Mouse (Mus musculus): ENCODE data around the gene March6. TPM values are rescaled to one million over a fixed set of nuclear protein-coding genes. Genes with fewer than 3 reads are reported as not detected.

March6 gene
- polyA plus RNA-seq, 1 experiment from 2014 or later, result 31.5 TPM

GRCm38 (mm10) chr15:31458081-31458480 lies 72.8 kb downstream of the March6 start:
- H3K9ac ChIP-seq, result no peak overlapping the region
- H3K4me1 ChIP-seq, result 0 out of 2 replicates have a peak, but pooled peaks cover under 1% of the 10 kb centered on the region
- H3K27me3 ChIP-seq, result no peaks in the 10 kb centered on the region
- H3K36me3 ChIP-seq, result peaks cover 68% of the 10 kb centered on the region
- ATAC-seq (replicated peaks; ENCODE audit: low FRiP score), result no peak
- no peaks in the 10 kb centered on the region for H3K9me3 ChIP-seq (replicated peaks)
- H3K4me2 ChIP-seq, result no peak overlapping the region
- no peak overlapping the region for H3K4me3 ChIP-seq (replicated peaks)
- WGBS, result 92% methylated on average over 7 of the region's 7 CpGs
- no peak overlapping the region for H3K27ac ChIP-seq

- no peak overlapping the region for H3K27ac ChIP-seq
- no peaks in the 10 kb centered on the region for H3K9me3 ChIP-seq (replicated peaks)
- WGBS, result 83% methylated on average over 5 of the region's 5 CpGs
- H3K4me1 ChIP-seq, result peaks cover 8% of the 10 kb centered on the region
- no peak overlapping the region for H3K4me2 ChIP-seq
- no peaks in the 10 kb centered on the region for H3K27me3 ChIP-seq
- no peak overlapping the region for H3K9ac ChIP-seq
- no peak overlapping the region for H3K4me3 ChIP-seq (replicated peaks)
- no peak for ATAC-seq (replicated peaks; ENCODE audit: low FRiP score)
- H3K36me3 ChIP-seq, result peaks cover 51% of the 10 kb centered on the region
These were observed 74.5 kb downstream of the March6 start for GRCm38 (mm10) chr15:31456381-31456780.

- no peak overlapping the region for H3K4me2 ChIP-seq
- no peak overlapping the region for H3K27ac ChIP-seq
- H3K4me1 ChIP-seq, result peaks cover 10% of the 10 kb centered on the region
- H3K9me3 ChIP-seq (replicated peaks), result no peaks in the 10 kb centered on the region
- 77% methylated on average over 7 of the region's 7 CpGs for WGBS
- H3K36me3 ChIP-seq, result peaks cover 36% of the 10 kb centered on the region
- no peak overlapping the region for H3K9ac ChIP-seq
- no peaks in the 10 kb centered on the region for H3K27me3 ChIP-seq
- no peak overlapping the region for H3K4me3 ChIP-seq (replicated peaks)
- no peak for ATAC-seq (replicated peaks; ENCODE audit: low FRiP score)
These were observed 76.0 kb downstream of the March6 start for GRCm38 (mm10) chr15:31454861-31455295.

- ATAC-seq (replicated peaks; ENCODE audit: low FRiP score), result peak; percentile 3; the same call in 1 of the 2 replicates
- Histone ChIP-seq H3K27ac (peak overlapping the region; percentile 87), H3K4me2 (peak overlapping the region; percentile 70), H3K27me3 (no peaks in the 10 kb centered on the region), H3K36me3 (peaks cover 30% of the 10 kb centered on the region), H3K4me3 (replicated peaks) (peak overlapping the region; percentile 76), H3K4me1 (peaks cover 13% of the 10 kb centered on the region), H3K9ac (peak overlapping the region; percentile 64; the same call in 1 of the 2 replicates), H3K9me3 (replicated peaks) (no peaks in the 10 kb centered on the region)
- 38% methylated on average over 10 of the region's 10 CpGs for WGBS
These were observed 76.6 kb downstream of the March6 start for GRCm38 (mm10) chr15:31454096-31454860.

- peak within 1 kb of the TSS; percentile 87 for H3K27ac ChIP-seq
- peak within 1 kb of the TSS; percentile 64 for H3K9ac ChIP-seq
- H3K4me2 ChIP-seq, result peak within 1 kb of the TSS; percentile 70
- no peaks in the 10 kb centered on the region for H3K9me3 ChIP-seq (replicated peaks)
- H3K36me3 ChIP-seq, result peaks cover 21% of the 10 kb centered on the region
- WGBS, result under 1% methylated on average over 57 of the region's 57 CpGs
- H3K4me3 ChIP-seq (replicated peaks), result peak within 1 kb of the TSS; percentile 76
- peaks cover 13% of the 10 kb centered on the region for H3K4me1 ChIP-seq
- peak; percentile 95 for ATAC-seq (replicated peaks; ENCODE audit: low FRiP score)
- H3K27me3 ChIP-seq, result no peaks in the 10 kb centered on the region
These were observed 77.5 kb downstream of the March6 start, which contains the start of gene Ropn1l for GRCm38 (mm10) chr15:31453098-31453916. TSS of gene Ropn1l (minus strand) at chr15:31453737.

- Histone ChIP-seq H3K4me2 (peak overlapping the region; percentile 70), H3K9me3 (replicated peaks) (no peaks in the 10 kb centered on the region), H3K4me1 (peaks cover 13% of the 10 kb centered on the region), H3K27ac (peak overlapping the region; percentile 87), H3K4me3 (replicated peaks) (peak overlapping the region; percentile 76), H3K36me3 (peaks cover 14% of the 10 kb centered on the region), H3K9ac (peak overlapping the region; percentile 64), H3K27me3 (no peaks in the 10 kb centered on the region)
- no peak for ATAC-seq (replicated peaks; ENCODE audit: low FRiP score)
- 49% methylated on average over 18 of the region's 18 CpGs for WGBS
These were observed 78.3 kb downstream of the March6 start for GRCm38 (mm10) chr15:31452336-31453097.

GRCm38 (mm10) chr15:31449772-31450171 lies 81.1 kb downstream of the March6 start:
- Histone ChIP-seq H3K9ac (no peak overlapping the region), H3K4me1 (peaks cover 13% of the 10 kb centered on the region), H3K9me3 (replicated peaks) (no peaks in the 10 kb centered on the region), H3K4me2 (no peak overlapping the region), H3K36me3 (no peaks in the 10 kb centered on the region), H3K4me3 (replicated peaks) (no peak overlapping the region), H3K27me3 (no peaks in the 10 kb centered on the region), H3K27ac (0 out of 2 replicates have a peak overlapping the region, but pooled peaks have one; percentile 41)
- WGBS, result 22% methylated on average over 2 of the region's 2 CpGs
- ATAC-seq (replicated peaks; ENCODE audit: low FRiP score), result no peak

- ATAC-seq (replicated peaks; ENCODE audit: low FRiP score), result no peak; the same call in 1 of the 2 replicates
- WGBS, result 41% methylated on average over 7 of the region's 7 CpGs
- H3K27me3 ChIP-seq, result no peaks in the 10 kb centered on the region
- H3K4me3 ChIP-seq (replicated peaks), result no peak overlapping the region
- no peak overlapping the region for H3K4me2 ChIP-seq
- H3K36me3 ChIP-seq, result no peaks in the 10 kb centered on the region
- H3K27ac ChIP-seq, result no peak overlapping the region
- H3K4me1 ChIP-seq, result peaks cover 5% of the 10 kb centered on the region; the same call in 1 of the 2 replicates
- no peaks in the 10 kb centered on the region for H3K9me3 ChIP-seq (replicated peaks)
- no peak overlapping the region for H3K9ac ChIP-seq
These were observed 83.7 kb downstream of the March6 start for GRCm38 (mm10) chr15:31447121-31447520.

GRCm38 (mm10) chr15:31442698-31443097 lies 88.2 kb downstream of the March6 start:
- ATAC-seq (replicated peaks; ENCODE audit: low FRiP score), result no peak
- no peak overlapping the region for H3K4me3 ChIP-seq (replicated peaks)
- WGBS, result 89% methylated on average over 4 of the region's 4 CpGs
- no peak overlapping the region for H3K9ac ChIP-seq
- H3K4me1 ChIP-seq, result no peaks in the 10 kb centered on the region
- no peaks in the 10 kb centered on the region for H3K36me3 ChIP-seq
- no peaks in the 10 kb centered on the region for H3K27me3 ChIP-seq
- no peak overlapping the region for H3K27ac ChIP-seq
- H3K4me2 ChIP-seq, result no peak overlapping the region
- H3K9me3 ChIP-seq (replicated peaks), result no peaks in the 10 kb centered on the region

GRCm38 (mm10) chr15:31441996-31442395 lies 88.9 kb downstream of the March6 start:
- no peak for ATAC-seq (replicated peaks; ENCODE audit: low FRiP score)
- Histone ChIP-seq H3K4me1 (no peaks in the 10 kb centered on the region), H3K27me3 (no peaks in the 10 kb centered on the region), H3K27ac (no peak overlapping the region), H3K9me3 (replicated peaks) (no peaks in the 10 kb centered on the region), H3K4me2 (no peak overlapping the region), H3K36me3 (no peaks in the 10 kb centered on the region), H3K4me3 (replicated peaks) (no peak overlapping the region), H3K9ac (no peak overlapping the region)
- 67% methylated on average over 6 of the region's 6 CpGs for WGBS

- no peak for ATAC-seq (replicated peaks; ENCODE audit: low FRiP score)
- no peak overlapping the region for H3K27ac ChIP-seq
- H3K27me3 ChIP-seq, result no peaks in the 10 kb centered on the region
- no peak overlapping the region for H3K4me2 ChIP-seq
- 74% methylated on average over 2 of the region's 2 CpGs for WGBS
- H3K9me3 ChIP-seq (replicated peaks), result no peaks in the 10 kb centered on the region
- no peak overlapping the region for H3K4me3 ChIP-seq (replicated peaks)
- H3K9ac ChIP-seq, result no peak overlapping the region
- no peaks in the 10 kb centered on the region for H3K4me1 ChIP-seq
- H3K36me3 ChIP-seq, result no peaks in the 10 kb centered on the region
These were observed 94.0 kb downstream of the March6 start for GRCm38 (mm10) chr15:31436811-31437210.
